Mouse (Mus musculus) lung, adult 2 months (tissue): ENCODE data around the gene Rsph6a. TPM values are rescaled to one million over a fixed set of nuclear protein-coding genes. Genes with fewer than 3 reads are reported as not detected.
A peak's percentile ranks its signal among the peaks of the same experiment; 100 is the strongest.
"Not testable (repeated sequence)": the region's sequence is repeated elsewhere in the genome, so short reads cannot be mapped to it uniquely, and the experiment has no call there.

Experiments
- DNase-seq: peaks from one replicate; pipeline ENCODE4 v3.0.0; 2022
- H3K4me1 ChIP-seq: fragments of 200-500 bp; 2 replicates; pipeline ENCODE4 v1.6.1; 2011; ENCODE audit warnings: low read length; ENCODE audit not compliant: control insufficient read depth, insufficient read depth
- H3K4me3 ChIP-seq: fragments of 200-500 bp; replicated peaks from 2 replicates; pipeline ENCODE3; 2011; ENCODE audit warnings: low read depth, mild to moderate bottlenecking, control low read depth, low read length; ENCODE audit errors: extremely low read depth
- CTCF ChIP-seq: fragments of 200-500 bp; IDR thresholded peaks from 2 replicates; pipeline ENCODE4 v1.5.1; 2011; ENCODE audit warnings: mild to moderate bottlenecking, low read length, control low read depth; ENCODE audit not compliant: insufficient read depth
- POLR2A ChIP-seq: fragments of 200-500 bp; IDR thresholded peaks from 2 replicates; pipeline ENCODE4 v1.6.1; 2011; ENCODE audit warnings: low read depth, mild to moderate bottlenecking, control low read depth, low read length, borderline replicate concordance; ENCODE audit errors: extremely low read depth
- WGBS: fragments of 180-500 bp; shearing (Covaris S2); methylation state at CpG from one replicate; pipeline ENCODE4 v1.1.7; 2018; 5-methylcytosine and 5-hydroxymethylcytosine counted together
- polyA plus RNA-seq: library from polyadenylated mRNA; depleted of rRNA; stranded (reverse); fragments of >200 nt; gene quantifications from 2 replicates; pipeline ENCODE4 v1.2.3, GENCODE M21; 2012

Rsph6a gene
- polyA plus RNA-seq, 1 experiment, result not detected

- Histone ChIP-seq H3K4me3 (no peak overlapping the region), H3K4me1 (no peaks in the 10 kb centered on the region)
- WGBS, result 66% methylated on average over 10 of the region's 10 CpGs
- no peak for TF ChIP-seq POLR2A
- no peak for TF ChIP-seq CTCF
- DNase-seq, result no peak
Measured at GRCm38 (mm10) chr7:19057405-19057804, 2.9 kb downstream of the Rsph6a start.

- WGBS, result 49% methylated on average over 13 of the region's 13 CpGs
- no peak for DNase-seq
- Histone ChIP-seq H3K4me3 (no peak overlapping the region), H3K4me1 (no peaks in the 10 kb centered on the region)
- TF ChIP-seq CTCF (no peak), POLR2A (no peak)
Measured at GRCm38 (mm10) chr7:19065896-19066295, 11.4 kb downstream of the Rsph6a start.

GRCm38 (mm10) chr7:19067063-19067462 lies 12.6 kb downstream of the Rsph6a start:
- DNase-seq, result no peak
- TF ChIP-seq POLR2A, result no peak
- TF ChIP-seq CTCF, result no peak
- 39% methylated on average over 14 of the region's 14 CpGs for WGBS

GRCm38 (mm10) chr7:19067935-19068334 lies 13.4 kb downstream of the Rsph6a start:
- WGBS, result 63% methylated on average over 13 of the region's 14 CpGs
- no peak overlapping the region for H3K4me3 ChIP-seq
- H3K4me1 ChIP-seq, result no peaks in the 10 kb centered on the region
- DNase-seq, result no peak
- TF ChIP-seq POLR2A (no peak), CTCF (no peak)

More at GRCm38 (mm10) chr7:19067063-19067462, 12.6 kb downstream of the Rsph6a start:
- Histone ChIP-seq H3K4me1 (no peaks in the 10 kb centered on the region), H3K4me3 (no peak overlapping the region)

GRCm38 (mm10) chr7:19068707-19069106 lies 14.2 kb downstream of the Rsph6a start:
- H3K4me3 ChIP-seq, result no peak overlapping the region
- DNase-seq, result peak; percentile 72
- WGBS, result 1% methylated on average over 2 of the region's 2 CpGs
- TF ChIP-seq CTCF, result peak; percentile 79
- TF ChIP-seq POLR2A, result no peak
- H3K4me1 ChIP-seq, result no peaks in the 10 kb centered on the region

- no peaks in the 10 kb centered on the region for H3K4me1 ChIP-seq
- 49% methylated on average over 3 of the region's 3 CpGs for WGBS
- TF ChIP-seq CTCF (peak; percentile 51), POLR2A (no peak)
- no peak for DNase-seq
- H3K4me3 ChIP-seq, result no peak overlapping the region
Measured at GRCm38 (mm10) chr7:19069500-19069899, 15.0 kb downstream of the Rsph6a start.

- not testable (repeated sequence) for DNase-seq, H3K4me3 ChIP-seq, H3K4me1 ChIP-seq
- 44% methylated on average over 3 of the region's 3 CpGs for WGBS
Measured at GRCm38 (mm10) chr7:19071024-19071423, 16.5 kb downstream of the Rsph6a start.

GRCm38 (mm10) chr7:19073504-19073903 lies 19.0 kb downstream of the Rsph6a start:
- 77% methylated on average over 9 of the region's 9 CpGs for WGBS
- TF ChIP-seq POLR2A, result no peak
- peak; percentile 57 for TF ChIP-seq CTCF
- peaks cover 5% of the 10 kb centered on the region for H3K4me1 ChIP-seq
- DNase-seq, result no peak
- no peak overlapping the region for H3K4me3 ChIP-seq

- H3K4me3 ChIP-seq, result no peak overlapping the region
- peaks cover 5% of the 10 kb centered on the region for H3K4me1 ChIP-seq
- 89% methylated on average over 6 of the region's 6 CpGs for WGBS
- TF ChIP-seq POLR2A (no peak), CTCF (no peak)
- no peak for DNase-seq
Measured at GRCm38 (mm10) chr7:19074494-19074893, 20.0 kb downstream of the Rsph6a start.

GRCm38 (mm10) chr7:19075231-19075630 lies 20.7 kb downstream of the Rsph6a start:
- peak overlapping the region; percentile 56 for H3K4me3 ChIP-seq

More at GRCm38 (mm10) chr7:19075231-19075630, 20.7 kb downstream of the Rsph6a start:
- peaks cover 5% of the 10 kb centered on the region for H3K4me1 ChIP-seq
- TF ChIP-seq POLR2A, result no peak
- no peak for TF ChIP-seq CTCF
- 47% methylated on average over 5 of the region's 5 CpGs for WGBS
- DNase-seq, result no peak
